Mouse (Mus musculus) embryo, embryonic 10.5 days (tissue): ENCODE measurements around the gene Sp9.

ENCODE experiments used
- DNase-seq: peaks from one replicate; pipeline ENCODE4 v3.0.0-alpha.2; 2015; ENCODE audit warnings: low spot score

The Sp9 gene

DNA sequence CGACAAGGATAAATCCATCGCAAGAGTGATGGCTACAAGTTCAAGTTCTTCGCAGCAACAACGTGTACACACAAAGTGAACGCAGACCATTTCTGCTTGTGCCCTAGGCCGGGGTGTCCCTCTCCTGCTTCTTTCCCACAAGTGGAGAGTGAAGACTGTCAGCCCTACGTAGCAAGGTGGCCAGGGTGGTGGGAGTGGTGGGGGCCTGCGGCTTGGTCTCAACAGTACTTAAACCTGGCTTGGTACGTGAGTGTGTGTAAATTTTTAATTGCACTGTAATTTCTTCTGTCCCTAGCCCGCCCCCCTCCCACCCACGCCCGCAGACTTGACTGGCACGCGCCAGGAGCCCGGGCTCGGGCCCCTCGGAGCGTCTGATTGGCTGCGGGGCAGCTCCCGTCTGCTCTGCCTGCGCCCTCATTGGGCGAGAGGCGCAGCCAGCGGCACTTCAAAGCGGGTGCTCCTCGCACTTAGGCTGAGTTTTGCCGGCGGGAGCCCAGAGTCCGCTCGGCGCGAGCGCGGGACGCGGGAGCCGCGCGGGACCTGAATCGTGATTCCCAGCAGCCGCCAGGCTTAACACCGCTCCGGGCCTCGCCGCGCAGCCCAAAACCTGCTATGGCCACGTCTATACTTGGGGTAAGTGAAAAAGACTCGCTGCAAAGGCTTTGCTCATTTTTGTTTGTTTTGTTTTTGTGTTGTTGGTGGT lies at the start of gene Sp9:
Gene Sp9 (plus strand): TSS at position 467 of the 703 bp plus-strand sequence.
- DNase-seq: peak; percentile 93

DNA sequence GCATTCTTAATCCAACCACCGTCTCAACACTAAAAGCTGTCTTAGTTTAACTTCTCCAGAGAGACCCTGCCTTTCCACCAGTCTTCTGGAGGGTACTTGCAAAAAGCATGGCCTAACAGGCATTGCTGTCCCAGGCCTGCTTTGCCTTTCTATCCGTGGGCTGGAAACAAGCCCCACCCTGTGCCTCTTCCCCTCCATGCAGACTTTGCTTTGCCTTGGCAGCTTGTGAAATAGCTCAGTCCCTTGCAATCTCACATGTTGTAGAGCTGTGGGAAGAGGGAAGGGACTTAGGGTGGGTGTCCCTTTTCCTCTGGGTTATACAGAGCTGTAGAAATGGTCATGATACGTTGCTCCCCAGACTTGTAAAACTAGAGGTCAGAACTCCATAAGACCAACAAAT lies 40.6 kb upstream of the Sp9 start:
- no peak for DNase-seq

DNA sequence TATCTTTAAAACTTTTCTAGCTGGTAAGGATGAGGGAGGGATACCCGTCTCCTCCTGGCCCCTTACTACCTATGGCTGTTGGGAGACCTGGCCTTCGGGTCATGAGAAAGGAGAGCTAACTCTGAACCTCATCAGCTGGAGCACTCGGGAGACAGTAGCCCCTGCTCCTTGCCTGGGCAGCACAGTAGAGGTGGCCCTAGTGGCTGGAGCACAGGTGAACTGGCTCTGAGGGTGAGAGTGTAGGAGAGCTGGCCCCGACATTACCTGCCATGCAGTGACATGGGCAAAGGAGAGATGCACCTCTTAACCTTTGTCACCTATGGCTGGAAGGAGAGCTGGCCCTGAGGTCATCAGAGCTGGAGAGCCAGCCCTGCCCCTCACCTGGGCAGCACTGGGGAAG lies 30.4 kb upstream of the Sp9 start:
- DNase-seq: no peak

DNA sequence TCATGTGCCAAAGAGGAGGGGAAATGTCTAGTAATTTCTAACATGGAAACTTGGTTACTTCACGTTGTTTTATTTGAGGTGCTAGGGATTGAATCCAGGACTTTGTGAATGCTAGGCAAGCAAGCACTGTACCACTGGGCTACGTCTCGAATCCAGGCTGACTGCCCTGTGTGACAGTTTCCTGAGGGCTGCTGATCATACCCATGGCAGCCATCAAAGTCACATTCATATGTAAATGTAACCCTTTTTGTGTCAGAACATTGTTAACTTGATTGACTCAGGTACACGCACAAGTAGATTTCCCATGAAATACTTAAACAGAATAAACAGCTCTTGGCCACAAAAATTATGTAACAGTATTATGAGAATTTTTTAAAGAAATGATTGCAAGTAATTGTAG lies 23.0 kb upstream of the Sp9 start:
- DNase-seq: no peak

DNA sequence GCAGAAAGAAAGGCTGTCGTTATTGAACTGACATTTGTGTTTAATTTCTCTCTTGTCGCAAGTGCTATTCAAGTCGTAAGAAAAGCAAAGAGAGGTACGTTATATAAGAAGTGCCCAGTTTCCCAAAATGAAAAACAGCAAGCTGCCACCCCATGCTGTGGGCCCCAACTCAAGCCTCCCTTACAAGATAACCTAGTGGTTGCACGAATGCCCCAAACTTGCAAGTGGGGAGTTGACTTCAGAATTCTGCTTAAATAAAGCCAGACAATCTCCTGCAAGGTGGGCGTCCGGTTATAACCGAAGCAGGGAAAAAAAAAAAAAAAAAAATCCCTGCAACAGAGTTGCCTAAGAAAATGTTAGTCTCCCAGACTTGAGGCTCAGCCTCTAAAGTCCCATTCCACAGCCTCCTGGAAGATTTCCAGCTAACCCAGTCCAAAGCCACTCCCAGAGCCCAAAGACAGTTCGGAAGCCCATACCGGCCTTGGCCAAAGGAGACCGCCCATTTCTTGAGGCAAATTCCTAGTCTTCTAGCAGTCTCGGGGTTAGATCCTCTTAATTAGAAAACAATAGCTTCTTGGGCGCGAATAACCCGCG lies 8.5 kb upstream of the Sp9 start:
- peak; percentile 52 for DNase-seq

DNA sequence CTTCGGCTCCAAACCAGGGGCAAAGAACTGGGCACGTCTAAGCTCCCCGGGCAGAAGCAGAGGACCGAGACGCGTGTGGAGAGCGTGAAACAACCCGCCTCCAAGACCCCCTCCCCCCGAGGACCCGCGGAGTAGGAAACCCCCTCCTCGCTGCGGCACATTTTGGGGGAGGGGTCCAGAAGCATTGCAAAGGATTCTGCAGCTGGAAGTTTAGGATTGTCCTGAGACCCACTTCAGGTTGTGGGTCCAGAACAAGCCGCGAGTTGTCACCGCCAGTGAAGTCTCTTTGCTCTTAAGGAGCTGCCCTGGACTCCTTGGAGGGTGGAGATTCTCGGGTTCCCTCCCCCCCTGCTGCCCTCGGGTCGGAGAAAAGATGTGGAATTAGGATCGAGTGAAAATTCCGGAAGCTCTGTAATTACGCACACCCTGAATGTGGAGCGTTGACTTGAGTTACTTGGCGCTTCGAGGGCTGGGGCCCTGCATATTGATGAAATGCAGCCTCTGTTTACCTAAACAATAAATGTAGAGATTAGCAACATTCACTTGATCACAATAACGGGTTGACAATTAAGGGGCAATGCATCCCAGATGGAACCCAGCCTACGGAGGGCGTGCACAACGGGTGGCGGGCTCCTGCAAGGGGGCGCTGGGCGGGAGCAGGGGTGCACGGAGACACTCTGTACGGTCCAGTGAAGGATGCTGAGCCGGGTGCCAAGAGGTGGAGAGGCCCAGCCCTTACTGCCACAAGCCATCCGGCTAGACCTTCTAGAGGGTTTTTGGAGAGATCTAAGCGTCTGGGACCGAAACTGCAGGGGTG lies 7.7 kb upstream of the Sp9 start:
- DNase-seq: peak; percentile 78

DNA sequence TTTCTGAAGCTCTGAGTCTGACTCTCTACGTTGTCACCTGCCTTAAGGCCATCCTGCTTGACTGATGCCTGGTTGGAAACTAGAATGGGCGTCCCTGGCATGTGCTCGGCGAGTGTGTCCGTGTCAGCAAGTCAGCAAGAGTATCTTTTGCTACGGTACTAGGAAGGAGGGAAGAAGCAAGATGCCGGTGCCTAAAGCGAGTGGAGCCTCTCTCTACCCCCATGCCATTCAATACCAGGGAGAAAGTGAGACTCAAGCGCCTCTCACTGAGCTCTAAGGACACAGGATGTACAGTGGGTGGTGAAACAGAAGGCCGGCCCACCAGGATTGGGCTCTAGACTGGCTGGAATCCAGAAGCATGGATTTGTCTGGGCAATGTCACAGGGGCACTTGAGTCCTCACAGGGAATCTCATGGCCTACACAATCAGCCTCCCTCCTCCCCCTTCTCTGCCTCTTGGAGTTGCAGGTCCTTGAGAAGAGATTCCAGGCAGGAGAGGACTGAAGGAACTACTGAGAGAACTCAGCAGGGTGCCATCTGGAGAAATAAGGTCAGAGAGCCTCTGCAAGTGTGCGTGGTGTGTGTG lies 7.0 kb upstream of the Sp9 start:
- peak; percentile 38 for DNase-seq

DNA sequence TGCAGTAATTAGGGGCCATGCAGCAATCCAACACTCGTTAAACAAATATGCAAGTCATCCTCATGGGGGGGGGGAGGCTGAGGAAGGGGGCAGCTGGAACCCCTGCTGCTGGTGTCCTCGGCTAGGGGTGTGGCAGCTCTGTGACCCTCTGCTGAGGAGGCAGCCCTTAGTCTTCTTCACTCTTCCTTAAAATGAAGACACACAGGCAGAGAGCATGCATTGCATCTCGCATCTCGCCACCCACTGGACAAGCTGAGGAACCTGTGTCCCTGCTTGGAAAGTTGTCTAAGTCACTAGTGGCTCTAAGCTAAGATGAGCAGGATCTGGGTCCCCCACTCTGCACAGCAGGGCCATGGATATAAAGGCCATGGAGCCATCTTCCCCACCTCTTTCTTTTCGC lies 5.7 kb upstream of the Sp9 start:
- DNase-seq: no peak

DNA sequence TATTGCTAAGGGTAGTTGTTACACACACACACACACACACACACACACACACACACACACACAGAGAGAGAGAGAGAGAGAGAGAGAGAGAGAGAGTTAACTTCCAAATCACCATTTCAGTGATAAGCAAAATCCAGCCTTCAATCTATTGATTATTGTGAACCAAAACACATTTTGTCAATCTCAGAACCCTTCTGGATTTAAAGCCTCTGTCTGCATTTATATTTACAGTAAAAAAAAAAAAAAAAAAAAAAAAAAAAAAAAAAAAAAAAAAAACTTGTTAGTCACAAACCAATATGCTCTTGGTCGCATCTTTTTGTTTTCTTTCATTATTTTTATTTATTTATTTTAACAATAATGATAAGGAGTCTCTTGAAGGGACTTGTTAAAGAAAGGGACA lies 5.1 kb upstream of the Sp9 start:
- peak; percentile 9 for DNase-seq

DNA sequence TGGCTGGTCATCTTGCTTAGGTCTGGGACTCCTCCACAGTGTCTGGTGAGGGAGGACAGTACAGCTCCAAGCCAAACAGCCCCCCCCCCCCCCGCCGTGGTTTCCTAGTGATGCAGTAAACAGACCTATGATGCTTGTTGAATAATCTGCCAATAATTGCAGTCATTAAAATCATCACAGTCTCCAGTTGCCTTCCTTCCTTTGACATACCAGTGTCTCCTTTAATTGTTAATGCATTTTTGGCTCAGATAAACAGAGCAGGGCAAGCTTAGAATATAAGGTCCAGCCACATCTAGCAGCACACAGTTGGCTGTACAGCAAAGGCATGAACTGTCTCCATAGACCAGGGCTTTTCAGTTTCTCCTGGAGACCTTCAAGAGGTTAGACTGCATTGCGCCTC lies 4.5 kb upstream of the Sp9 start:
- DNase-seq: no peak

DNA sequence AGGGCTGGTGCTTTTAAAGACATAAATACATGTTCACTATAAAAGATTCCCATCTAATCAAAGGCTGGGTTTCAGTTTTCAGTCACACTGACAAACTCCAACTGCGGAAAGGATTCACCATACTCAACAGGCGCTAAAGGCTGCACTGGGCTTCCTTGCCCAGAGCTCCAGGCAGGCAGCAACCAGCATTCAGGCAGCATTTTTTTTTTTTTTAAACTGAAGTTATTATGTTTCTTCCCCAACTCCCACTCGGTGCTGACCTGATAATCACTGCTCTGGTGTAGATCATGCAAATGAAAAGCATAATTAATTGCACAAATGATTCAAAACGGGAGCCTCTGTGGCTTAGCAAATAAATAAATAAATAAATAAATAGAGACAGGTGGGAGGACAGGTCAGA lies 3.9 kb upstream of the Sp9 start:
- DNase-seq: no peak

DNA sequence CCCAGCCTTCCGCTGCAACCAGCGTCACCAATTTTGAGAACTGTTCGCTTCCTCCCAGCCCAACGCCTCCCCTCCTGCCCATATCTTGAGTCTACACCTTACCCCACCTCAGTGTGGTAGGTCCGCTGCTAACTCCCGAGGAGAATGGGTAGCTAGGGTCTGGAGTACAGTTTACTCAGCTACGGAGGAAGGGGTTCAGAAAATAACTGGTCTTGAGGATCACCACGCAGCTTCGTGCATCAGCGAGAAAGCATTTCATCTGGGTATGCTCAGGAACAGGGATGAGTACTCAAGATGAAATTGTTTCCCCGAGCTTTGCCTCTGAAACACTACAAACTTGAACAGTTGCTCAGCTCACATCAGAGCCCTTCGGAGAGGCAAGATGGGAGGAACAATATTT lies 3.4 kb upstream of the Sp9 start:
- DNase-seq: peak; percentile 59

DNA sequence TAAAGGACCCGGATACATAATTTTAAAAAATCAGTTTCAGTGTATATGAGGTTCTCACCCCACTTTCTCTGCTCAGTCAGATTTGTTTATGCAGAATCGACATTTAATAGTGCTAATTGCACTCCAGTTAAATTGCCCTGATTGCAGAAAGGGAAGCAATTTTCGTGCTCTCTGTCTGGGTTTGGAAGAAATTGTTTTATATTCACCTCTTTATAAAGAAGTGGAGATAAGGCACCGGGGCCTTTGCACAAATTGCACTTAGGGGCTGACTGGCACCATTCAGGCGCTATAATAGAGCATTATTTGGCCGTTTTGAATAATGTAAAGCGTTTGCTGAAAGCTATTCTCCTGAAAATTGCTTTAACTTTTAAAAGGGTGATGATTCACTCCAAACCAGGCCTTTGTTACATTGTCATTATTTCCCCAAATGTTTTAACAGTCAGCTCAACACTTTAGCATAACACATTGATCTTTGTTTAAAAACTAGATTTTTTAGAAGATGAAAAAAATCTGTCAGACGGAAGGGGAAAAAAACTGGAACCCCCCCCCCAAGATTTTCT lies 2.8 kb upstream of the Sp9 start:
- peak; percentile 55 for DNase-seq

DNA sequence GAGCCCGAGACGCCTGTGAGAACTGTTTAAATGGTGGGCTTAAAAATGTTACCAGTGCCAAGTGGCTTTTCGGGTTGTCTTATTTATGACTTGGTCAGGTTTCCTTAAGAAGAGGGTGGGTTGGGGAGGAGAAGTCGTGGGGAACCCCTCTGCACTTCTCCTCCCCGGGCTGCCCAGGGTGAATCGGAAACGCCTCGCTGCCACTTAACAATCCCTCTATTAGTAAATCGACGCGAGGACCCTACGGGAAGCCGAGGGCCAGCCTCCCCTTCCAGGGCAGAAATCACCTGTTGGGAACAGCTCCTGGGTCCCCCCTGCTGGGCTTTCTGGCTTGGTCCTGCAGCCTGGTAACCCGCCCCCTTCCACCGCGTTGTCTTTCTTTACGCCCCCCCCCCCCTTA lies 2.1 kb upstream of the Sp9 start:
- peak; percentile 46 for DNase-seq

DNA sequence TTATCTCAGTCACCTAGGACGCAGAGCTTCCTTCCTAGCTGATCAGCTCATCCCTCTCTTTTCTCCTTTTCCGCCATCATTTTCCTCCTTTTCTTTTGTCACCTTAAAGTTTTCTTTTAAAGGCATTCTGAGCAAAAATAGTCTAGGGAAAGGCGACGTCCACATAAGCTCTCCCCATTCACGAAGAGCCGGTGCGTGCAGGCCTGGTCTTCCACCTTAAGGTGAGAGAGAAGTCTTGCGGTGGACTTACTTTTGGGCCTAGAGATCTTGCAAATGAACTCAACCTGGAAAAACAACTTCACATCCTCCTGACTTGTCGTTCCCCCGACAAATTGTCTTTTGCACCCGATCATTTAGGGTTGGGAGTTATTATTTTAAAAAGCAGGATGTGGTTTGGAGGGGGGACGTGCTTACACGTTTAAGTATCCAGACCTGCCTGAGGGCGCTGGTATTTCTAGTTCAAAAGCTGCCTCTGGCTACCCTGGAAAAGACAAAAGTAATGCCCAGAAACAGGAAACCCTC lies 1.6 kb upstream of the Sp9 start:
- DNase-seq: peak; percentile 47

DNA sequence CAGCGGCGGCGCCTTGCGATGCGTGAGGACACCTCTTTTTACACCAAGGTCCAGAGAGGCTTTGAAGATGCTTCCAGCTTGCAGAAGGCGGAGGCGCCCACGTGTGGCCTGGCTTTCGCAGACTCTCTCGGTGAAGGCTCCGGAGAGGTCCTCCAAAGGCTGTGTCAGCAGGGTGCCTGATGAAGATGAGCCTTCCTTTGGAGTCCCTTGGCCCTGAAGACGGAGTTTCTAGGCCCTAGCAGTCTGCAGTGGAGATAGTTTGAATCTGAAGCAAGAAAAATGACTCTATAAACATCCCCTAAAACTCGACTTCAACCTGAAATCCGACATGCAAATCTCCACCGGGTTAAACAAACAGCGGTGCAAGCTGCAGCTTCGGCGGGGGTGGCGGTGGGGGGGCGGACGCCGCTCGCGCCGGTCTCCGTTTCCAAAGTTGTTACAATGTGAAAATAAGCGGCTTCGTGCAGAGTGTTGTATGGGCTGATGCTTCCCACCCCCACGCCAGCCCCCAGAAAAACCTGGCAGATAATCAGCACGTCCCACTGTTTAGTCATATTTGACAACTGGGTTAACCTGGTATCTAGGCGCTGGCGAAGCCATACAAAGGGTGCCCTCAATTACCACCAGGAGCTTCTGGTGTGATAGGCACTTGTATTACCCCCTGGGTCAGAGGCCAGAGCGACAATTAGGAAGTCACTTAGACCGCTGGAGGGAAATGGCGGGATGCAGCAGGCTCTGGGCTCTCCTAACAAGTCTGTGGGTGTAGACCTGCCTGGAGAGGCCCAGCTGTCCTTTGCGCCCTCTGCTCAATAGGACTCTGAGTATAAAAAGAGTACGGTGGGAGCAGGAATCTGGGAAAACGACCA lies 899 bp upstream of the Sp9 start:
- peak; percentile 72 for DNase-seq

DNA sequence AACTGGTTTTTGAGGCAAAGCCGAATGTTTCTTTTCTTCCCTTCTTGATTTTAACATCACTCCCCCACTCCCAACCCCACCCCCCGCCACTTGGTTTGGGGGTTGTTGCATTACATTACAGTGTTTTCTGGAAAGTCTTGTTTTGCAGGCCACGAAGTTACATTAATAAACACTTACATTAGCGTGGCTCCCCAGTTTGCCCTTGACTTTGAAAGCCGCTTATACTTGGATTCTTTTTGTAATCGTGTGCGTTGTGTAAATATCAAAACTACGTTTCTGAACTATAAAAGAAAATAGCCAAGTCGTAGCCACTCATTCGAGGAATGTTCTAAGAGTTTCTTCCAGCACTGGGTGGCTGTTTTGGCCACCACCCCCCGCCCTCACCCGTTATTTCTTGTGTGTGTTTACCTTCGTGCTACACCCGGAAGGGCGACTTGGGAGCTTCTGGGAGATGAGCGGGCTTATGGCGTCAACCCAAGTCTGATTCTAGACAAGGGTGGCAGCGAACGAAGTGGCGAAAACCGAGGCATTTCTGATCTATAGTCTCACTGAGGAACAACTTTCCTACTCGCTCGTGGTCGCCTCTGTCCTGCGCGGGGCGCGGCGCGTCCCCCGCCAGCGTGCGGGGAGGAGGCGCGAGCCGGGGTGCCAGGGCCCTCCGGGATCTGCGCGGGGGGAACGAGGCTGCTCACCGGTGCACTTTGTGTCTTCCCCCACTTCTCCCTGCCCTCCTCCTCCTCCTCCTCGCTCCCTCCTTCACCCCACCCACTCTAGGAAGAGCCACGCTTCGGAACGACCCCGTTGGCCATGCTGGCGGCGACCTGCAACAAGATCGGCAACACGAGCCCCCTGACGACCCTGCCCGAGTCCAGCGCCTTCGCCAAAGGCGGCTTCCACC lies 875 bp downstream of the Sp9 start:
- DNase-seq: peak; percentile 55

DNA sequence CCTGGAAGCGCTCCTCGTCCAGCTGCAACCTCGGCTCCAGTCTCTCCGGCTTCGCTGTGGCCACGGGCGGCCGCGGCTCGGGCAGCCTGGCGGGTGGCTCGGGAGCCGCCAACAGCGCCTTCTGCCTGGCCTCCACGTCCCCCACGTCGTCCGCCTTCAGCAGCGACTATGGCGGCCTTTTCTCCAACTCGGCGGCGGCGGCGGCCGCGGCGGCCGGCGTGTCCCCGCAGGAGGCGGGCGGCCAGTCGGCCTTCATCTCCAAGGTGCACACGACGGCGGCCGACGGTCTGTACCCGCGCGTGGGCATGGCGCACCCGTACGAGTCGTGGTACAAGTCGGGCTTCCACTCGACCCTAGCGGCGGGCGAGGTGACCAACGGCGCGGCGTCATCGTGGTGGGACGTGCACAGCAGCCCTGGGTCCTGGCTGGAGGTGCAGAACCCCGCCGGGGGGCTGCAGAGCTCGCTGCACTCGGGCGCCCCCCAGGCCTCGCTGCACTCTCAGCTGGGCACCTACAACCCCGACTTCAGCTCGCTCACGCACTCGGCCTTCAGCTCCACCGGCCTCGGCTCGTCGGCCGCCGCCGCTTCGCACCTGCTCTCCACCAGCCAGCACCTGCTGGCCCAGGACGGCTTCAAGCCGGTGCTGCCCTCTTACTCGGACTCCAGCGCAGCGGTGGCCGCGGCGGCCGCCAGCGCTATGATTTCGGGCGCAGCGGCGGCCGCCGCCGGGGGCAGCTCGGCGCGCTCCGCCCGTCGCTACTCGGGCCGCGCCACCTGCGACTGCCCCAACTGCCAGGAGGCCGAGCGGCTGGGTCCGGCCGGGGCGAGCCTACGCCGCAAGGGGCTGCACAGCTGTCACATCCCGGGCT lies 1.8 kb downstream of the Sp9 start:
- DNase-seq: peak; percentile 61
